Mouse (Mus musculus): ENCODE data around the gene Ccer2.

- TF ChIP-seq CTCF (IDR thresholded peaks at IDR 0.05; ENCODE audit: extremely low read depth, insufficient read depth, low read length) = no peak
- no peak for TF ChIP-seq POLR2A (IDR thresholded peaks at IDR 0.05; ENCODE audit: extremely low read depth, insufficient read depth, low read length)
Observed at GRCm38 (mm10) chr7:28774164-28774563, 18.2 kb downstream of the Ccer2 start.

Measured in cortical plate, adult 2 months (tissue).